Mouse (Mus musculus) liver, embryonic 14.5 days (tissue): ENCODE data around the gene Pcgf2.

Source experiments
- CTCF ChIP-seq: IDR thresholded peaks from 2 replicates; pipeline ENCODE4 v1.5.1; 2016; ENCODE audit warnings: antibody characterized with exemption, low read depth, control low read depth
- EP300 ChIP-seq: IDR thresholded peaks from 2 replicates; pipeline ENCODE4 v1.6.1; 2016; ENCODE audit warnings: antibody characterized with exemption, low read depth

DNA sequence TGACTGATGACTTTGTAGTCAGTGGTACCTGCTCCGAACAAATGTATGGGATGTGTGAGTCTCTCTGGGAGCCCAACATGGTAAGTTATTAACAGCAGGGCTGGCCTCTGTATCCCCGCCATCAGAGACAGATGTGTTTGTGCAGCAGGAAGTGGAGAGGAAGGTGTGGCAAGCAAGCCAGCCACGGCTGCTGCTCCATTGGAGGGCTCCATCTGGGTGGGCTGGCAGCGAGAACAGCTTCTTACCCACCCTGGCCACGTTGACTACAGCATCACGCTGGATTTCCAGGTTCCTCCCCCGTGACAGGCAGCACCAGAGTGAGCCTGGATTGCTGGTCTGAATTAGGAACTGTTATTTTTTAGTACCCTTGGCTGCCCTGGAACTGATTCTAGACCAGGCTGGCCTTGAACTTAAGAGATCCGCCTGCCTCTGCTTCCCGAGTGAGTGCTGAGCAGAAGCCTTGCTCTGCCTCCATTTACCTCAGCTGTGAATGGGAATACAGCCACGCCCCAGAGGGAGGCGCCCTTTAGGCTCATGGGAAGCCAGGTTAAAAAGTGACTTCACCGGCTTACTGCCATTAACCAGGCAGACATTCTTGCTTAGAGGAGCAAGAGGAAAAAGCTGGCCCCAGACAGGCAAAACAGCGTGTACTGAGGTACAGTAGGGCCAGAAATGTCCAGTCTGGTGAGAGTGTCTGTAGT, 11.1 kb upstream of the Pcgf2 start:
- no peak for TF ChIP-seq CTCF
- TF ChIP-seq EP300: no peak
